Mouse (Mus musculus) heart, adult 2 months (tissue): Measurements from ENCODE around the gene Hist1h2bg. TPM values are rescaled to one million over a fixed set of nuclear protein-coding genes. Genes with fewer than 3 reads are reported as not detected.

Experiments used
- DNase-seq, 2 experiments: peaks; one replicate each; pipeline ENCODE4 v3.0.0; 2021
- H3K27ac ChIP-seq: fragments of 200-600 bp; 2 replicates; pipeline ENCODE4 v1.8.1; 2022
- H3K27me3 ChIP-seq: fragments of 200-500 bp; 2 replicates; pipeline ENCODE4 v1.6.1; 2012; ENCODE audit warnings: mild to moderate bottlenecking, low read length, inconsistent platforms, mixed read lengths; ENCODE audit not compliant: control insufficient read depth, insufficient read depth
- H3K36me3 ChIP-seq: fragments of 200-500 bp; 2 replicates; pipeline ENCODE4 v1.6.1; 2012; ENCODE audit warnings: low read length, inconsistent platforms; ENCODE audit not compliant: control insufficient read depth, insufficient read depth
- H3K4me1 ChIP-seq: fragments of 200-500 bp; 2 replicates; pipeline ENCODE4 v1.6.1; 2011; ENCODE audit warnings: low read length; ENCODE audit not compliant: control insufficient read depth, insufficient read depth
- H3K4me3 ChIP-seq: fragments of 200-600 bp; 2 replicates; pipeline ENCODE4 v1.8.1; 2022
- H3K79me2 ChIP-seq: fragments of 200-500 bp; replicated peaks from 2 replicates; pipeline ENCODE4 v1.6.1; 2012; ENCODE audit warnings: mild to moderate bottlenecking, inconsistent platforms, low read length, moderate library complexity, mixed read lengths; ENCODE audit not compliant: control insufficient read depth, insufficient read depth
- H3K9ac ChIP-seq: fragments of 200-500 bp; 2 replicates; pipeline ENCODE4 v1.6.1; 2012; ENCODE audit warnings: low read depth, mild to moderate bottlenecking, control low read depth, inconsistent platforms, low read length, mixed read lengths
- CTCF ChIP-seq: fragments of 200-600 bp; IDR thresholded peaks from 2 replicates; pipeline ENCODE4 v1.8.1; 2022; ENCODE audit warnings: antibody characterized with exemption, mild to moderate bottlenecking, moderate library complexity
- EP300 ChIP-seq: fragments of 200-500 bp; IDR thresholded peaks from 2 replicates; pipeline ENCODE4 v1.6.1; 2011; ENCODE audit warnings: low read depth, low read length, control low read depth; ENCODE audit not compliant: insufficient read depth
- POLR2A ChIP-seq: fragments of 200-500 bp; IDR thresholded peaks from 2 replicates; pipeline ENCODE4 v1.6.1; 2011; ENCODE audit warnings: mild to moderate bottlenecking, low read depth, low read length, control low read depth; ENCODE audit not compliant: insufficient read depth
- WGBS: fragments of 180-500 bp; shearing (Covaris S2); methylation state at CpG from one replicate; pipeline ENCODE4 v1.1.7; 2018; 5-methylcytosine and 5-hydroxymethylcytosine counted together
- intact Hi-C: fragments of 180-260 bp; cut with DNase I; formaldehyde crosslinking; loops from one replicate; pipeline ENCODE4 v1.15.1; 2025
- polyA plus RNA-seq: library from polyadenylated mRNA; depleted of rRNA; stranded (reverse); fragments of >200 nt; gene quantifications from 2 replicates; pipeline ENCODE4 v1.2.3, GENCODE M21; 2012
- total RNA-seq, 2 experiments: library from RNA; stranded (reverse); gene quantifications; 2 replicates each; pipeline ENCODE4 v1.2.3; 2021

Gene Hist1h2bg
- total and polyA plus RNA-seq, 3 experiments: 3.3 to 19.5 (median 16.4) TPM

GRCm38 (mm10) chr13:23551931-23552914, 19.0 kb upstream of the Hist1h2bg start:
- Histone ChIP-seq H3K4me1 (peaks cover 2% of the 10 kb centered on the region), H3K4me3 (peak overlapping the region; percentile 49), H3K36me3 (no peaks in the 10 kb centered on the region; the same call in 1 of the 2 replicates), H3K27ac (peak overlapping the region; percentile 64), H3K79me2 (no peaks in the 10 kb centered on the region), H3K27me3 (no peaks in the 10 kb centered on the region), H3K9ac (no peak overlapping the region)
- intact Hi-C loops: no loop called here
- TF ChIP-seq POLR2A (no peak), CTCF (no peak), EP300 (no peak)
- DNase-seq: no peak
- WGBS: 43% methylated on average over 8 of the region's 8 CpGs

GRCm38 (mm10) chr13:23552962-23553361, 18.2 kb upstream of the Hist1h2bg start, which contains the start of gene Hist1h1d:
Hist1h1d (plus strand) TSS chr13:23553262.
- no peak within 1 kb of the TSS for H3K4me3 ChIP-seq
- no peak for DNase-seq

GRCm38 (mm10) chr13:23554393-23554792, 16.8 kb upstream of the Hist1h2bg start:
- H3K27ac ChIP-seq: peak overlapping the region; percentile 79
- peaks cover 2% of the 10 kb centered on the region for H3K4me1 ChIP-seq
- no peak for DNase-seq
- H3K79me2 ChIP-seq: no peaks in the 10 kb centered on the region
- WGBS: 15% methylated on average over 9 of the region's 9 CpGs
- TF ChIP-seq POLR2A: no peak
- TF ChIP-seq EP300: no peak
- no peak for TF ChIP-seq CTCF
- intact Hi-C loops: no loop called here
- H3K36me3 ChIP-seq: no peaks in the 10 kb centered on the region; the same call in 1 of the 2 replicates
- H3K4me3 ChIP-seq: peak overlapping the region; percentile 65
- peak overlapping the region; percentile 41; the same call in 1 of the 2 replicates for H3K9ac ChIP-seq
- H3K27me3 ChIP-seq: no peaks in the 10 kb centered on the region

More at GRCm38 (mm10) chr13:23552962-23553361, 18.2 kb upstream of the Hist1h2bg start, which contains the start of gene Hist1h1d:
- peaks cover 2% of the 10 kb centered on the region for H3K4me1 ChIP-seq
- TF ChIP-seq EP300 (no peak), CTCF (no peak), POLR2A (no peak)
- H3K79me2 ChIP-seq: no peaks in the 10 kb centered on the region
- no peaks in the 10 kb centered on the region for H3K27me3 ChIP-seq
- H3K36me3 ChIP-seq: no peaks in the 10 kb centered on the region; the same call in 1 of the 2 replicates
- H3K9ac ChIP-seq: no peak within 1 kb of the TSS
- intact Hi-C loops: no loop called here
- no peak within 1 kb of the TSS for H3K27ac ChIP-seq

DNA sequence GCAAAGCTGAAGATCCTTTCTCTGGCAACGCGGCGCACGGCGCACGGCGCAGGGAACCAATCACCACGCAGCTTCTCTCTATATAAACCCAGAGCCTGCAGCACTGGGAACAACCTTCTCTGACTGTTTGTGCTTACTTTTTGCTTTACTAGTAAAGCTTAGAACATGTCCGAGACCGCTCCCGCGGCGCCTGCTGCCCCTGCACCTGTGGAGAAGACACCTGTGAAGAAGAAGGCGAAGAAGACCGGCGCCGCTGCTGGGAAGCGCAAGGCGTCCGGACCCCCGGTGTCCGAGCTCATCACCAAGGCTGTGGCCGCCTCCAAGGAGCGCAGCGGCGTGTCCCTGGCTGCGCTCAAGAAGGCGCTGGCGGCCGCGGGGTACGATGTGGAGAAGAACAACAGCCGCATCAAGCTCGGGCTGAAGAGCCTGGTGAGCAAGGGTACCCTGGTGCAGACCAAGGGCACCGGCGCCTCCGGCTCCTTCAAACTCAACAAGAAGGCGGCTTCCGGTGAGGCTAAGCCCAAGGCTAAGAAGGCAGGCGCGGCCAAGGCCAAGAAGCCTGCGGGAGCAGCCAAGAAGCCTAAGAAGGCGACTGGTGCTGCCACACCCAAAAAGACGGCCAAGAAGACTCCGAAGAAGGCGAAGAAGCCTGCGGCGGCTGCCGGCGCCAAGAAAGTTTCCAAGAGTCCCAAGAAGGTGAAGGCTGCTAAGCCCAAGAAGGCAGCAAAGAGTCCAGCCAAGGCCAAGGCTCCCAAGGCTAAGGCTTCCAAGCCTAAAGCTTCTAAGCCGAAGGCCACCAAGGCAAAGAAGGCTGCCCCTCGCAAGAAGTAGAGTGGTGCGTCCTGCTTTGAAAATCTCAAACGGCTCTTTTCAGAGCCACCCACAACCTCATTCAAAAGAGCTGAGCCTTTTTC, 16.0 kb upstream of the Hist1h2bg start:
- TF ChIP-seq CTCF: no peak
- TF ChIP-seq EP300: 0 out of 2 replicates have a peak, but pooled peaks have one; percentile 50
- peak; percentile 94 for TF ChIP-seq POLR2A
- under 1% methylated on average over 54 of the region's 54 CpGs for WGBS
- intact Hi-C loops: no loop called here

DNA sequence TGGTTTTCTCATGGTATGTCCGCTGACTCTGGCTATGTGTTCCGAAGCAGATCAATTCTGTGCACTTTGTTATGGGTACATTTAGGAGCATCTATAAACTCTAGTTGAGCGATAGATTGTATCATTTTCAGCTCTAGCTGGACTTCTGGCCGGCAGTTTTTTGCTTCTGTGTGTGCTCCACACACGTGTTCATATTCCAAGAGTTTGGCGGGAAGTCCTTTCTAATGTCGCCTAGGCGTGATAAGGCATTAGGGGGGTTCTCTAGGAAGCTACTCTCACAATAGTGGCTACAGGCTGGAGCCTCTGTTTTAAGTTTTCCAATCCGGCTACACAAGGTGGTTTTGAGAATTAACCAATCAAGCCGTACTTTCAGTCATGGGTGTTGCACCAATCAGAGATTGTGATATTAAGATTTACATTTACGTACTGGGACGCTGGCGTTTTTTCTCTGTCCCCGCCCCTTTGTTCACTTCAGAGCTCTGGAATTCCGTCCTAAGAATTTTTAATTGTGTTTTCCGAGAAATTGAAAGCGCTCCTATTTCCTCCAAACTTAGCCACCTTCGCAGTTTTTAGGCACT, 15.3 kb upstream of the Hist1h2bg start:
- Histone ChIP-seq H3K27me3 (no peaks in the 10 kb centered on the region), H3K4me1 (peaks cover 2% of the 10 kb centered on the region), H3K36me3 (no peaks in the 10 kb centered on the region; the same call in 1 of the 2 replicates), H3K9ac (peak overlapping the region; percentile 73), H3K79me2 (no peaks in the 10 kb centered on the region), H3K27ac (peak overlapping the region; percentile 79), H3K4me3 (peak overlapping the region; percentile 65)
- intact Hi-C loops: no loop called here
- no peak for TF ChIP-seq CTCF
- peak; percentile 80 for TF ChIP-seq POLR2A
- no peak for TF ChIP-seq EP300
- WGBS: under 1% methylated on average over 18 of the region's 18 CpGs
- DNase-seq: peak; percentile 62 to 73

More for the DNA sequence above, 16.0 kb upstream of the Hist1h2bg start:
- DNase-seq: peak; percentile 69 to 83
- H3K27me3 ChIP-seq: no peaks in the 10 kb centered on the region
- peaks cover 2% of the 10 kb centered on the region for H3K4me1 ChIP-seq
- H3K79me2 ChIP-seq: no peaks in the 10 kb centered on the region
- H3K4me3 ChIP-seq: peak overlapping the region; percentile 65
- H3K9ac ChIP-seq: peak overlapping the region; percentile 73
- H3K36me3 ChIP-seq: no peaks in the 10 kb centered on the region; the same call in 1 of the 2 replicates
- peak overlapping the region; percentile 79 for H3K27ac ChIP-seq
